Mouse (Mus musculus) olfactory bulb, adult 2 months (tissue): ENCODE measurements around the gene Ank3. TPM values are rescaled to one million over a fixed set of nuclear protein-coding genes. Genes with fewer than 3 reads are reported as not detected.

Source experiments
- H3K27ac ChIP-seq: fragments of 200-500 bp; 2 replicates; pipeline ENCODE4 v1.5.1; 2012; ENCODE audit warnings: low read depth, low read length; ENCODE audit not compliant: insufficient read depth
- H3K4me1 ChIP-seq: fragments of 200-500 bp; 2 replicates; pipeline ENCODE4 v1.6.1; 2012; ENCODE audit warnings: low read length; ENCODE audit not compliant: control insufficient read depth, insufficient read depth
- H3K4me3 ChIP-seq: fragments of 200-500 bp; 2 replicates; pipeline ENCODE4 v1.5.1; 2012; ENCODE audit warnings: mild to moderate bottlenecking, low read depth, low read length, moderate library complexity; ENCODE audit not compliant: insufficient read depth
- CTCF ChIP-seq: fragments of 200-500 bp; IDR thresholded peaks from 2 replicates; pipeline ENCODE4 v1.5.1; 2012; ENCODE audit warnings: low read depth, mild to moderate bottlenecking, low read length, moderate library complexity; ENCODE audit not compliant: insufficient read depth
- POLR2A ChIP-seq: fragments of 200-500 bp; IDR thresholded peaks from 2 replicates; pipeline ENCODE4 v1.6.1; 2012; ENCODE audit warnings: mild to moderate bottlenecking, low read depth, low read length, moderate library complexity; ENCODE audit not compliant: insufficient read depth
- WGBS: fragments of 180-500 bp; shearing (Covaris S2); methylation state at CpG from one replicate; pipeline ENCODE4 v1.1.7; 2018; 5-methylcytosine and 5-hydroxymethylcytosine counted together
- polyA plus RNA-seq: library from polyadenylated mRNA; stranded (reverse); fragments of >200 nt; gene quantifications from 2 replicates; pipeline ENCODE4 v1.2.4, GENCODE M21; 2012; ENCODE audit warnings: low replicate concordance; ENCODE audit not compliant: missing spikeins, insufficient read depth, insufficient read length

Ank3 gene
- polyA plus RNA-seq, 1 experiment: 212 TPM

DNA sequence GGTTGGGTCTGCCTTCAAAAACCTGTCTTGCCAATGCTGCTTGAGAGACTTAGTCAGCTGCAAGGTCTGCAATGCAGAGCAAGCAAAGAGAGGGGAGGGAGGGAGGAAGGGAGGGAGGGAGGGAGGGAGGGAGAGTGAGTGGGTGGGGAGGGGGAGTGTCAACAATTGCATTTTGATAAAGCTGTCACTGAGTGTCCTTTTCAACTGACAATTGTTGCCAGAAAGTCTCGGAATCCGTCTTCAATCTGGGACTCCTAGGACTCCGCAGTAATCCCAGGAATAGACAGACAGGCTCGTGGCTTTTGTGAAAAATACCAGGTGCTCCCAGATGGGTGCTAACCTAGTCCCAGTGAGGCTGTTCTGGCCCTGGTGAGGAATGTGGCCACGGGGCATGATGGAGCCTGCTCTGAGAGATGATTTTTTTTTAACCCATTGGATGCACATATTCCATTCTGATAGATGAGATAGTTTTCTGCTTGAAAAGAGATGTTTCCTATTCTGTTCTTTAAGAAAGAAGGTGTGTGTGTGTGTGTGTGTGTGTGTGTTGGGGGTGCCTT is 254.6 kb downstream of the Ank3 start:
- no peak overlapping the region for H3K27ac ChIP-seq
- H3K4me1 ChIP-seq: peaks cover 14% of the 10 kb centered on the region
- no peak overlapping the region for H3K4me3 ChIP-seq
- 42% methylated on average over 5 of the region's 5 CpGs for WGBS
- no peak for TF ChIP-seq POLR2A
- no peak for TF ChIP-seq CTCF

DNA sequence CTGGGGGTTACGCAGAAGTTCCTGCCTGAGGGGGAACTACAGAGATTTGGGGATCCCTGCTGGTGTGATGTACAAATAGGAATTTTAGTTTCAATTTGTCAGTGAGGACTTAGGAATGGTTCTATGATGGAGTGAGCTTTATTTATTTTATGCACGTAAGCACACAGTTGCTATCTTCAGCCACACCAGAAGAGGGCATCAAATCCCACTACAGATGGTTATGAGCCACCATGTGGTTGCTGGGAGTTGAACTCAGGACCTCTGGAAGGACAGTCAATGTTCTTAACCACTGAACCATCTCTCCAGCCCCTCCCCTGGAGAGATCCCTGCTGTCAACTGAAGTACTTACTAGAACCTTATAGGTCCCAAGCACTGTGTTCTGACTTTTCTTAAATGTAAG is 255.6 kb downstream of the Ank3 start:
- Histone ChIP-seq H3K4me3 (no peak overlapping the region), H3K27ac (no peak overlapping the region), H3K4me1 (peaks cover 20% of the 10 kb centered on the region)
- TF ChIP-seq CTCF: no peak
- no peak for TF ChIP-seq POLR2A
- WGBS: 93% methylated on average over 2 of the region's 2 CpGs

DNA sequence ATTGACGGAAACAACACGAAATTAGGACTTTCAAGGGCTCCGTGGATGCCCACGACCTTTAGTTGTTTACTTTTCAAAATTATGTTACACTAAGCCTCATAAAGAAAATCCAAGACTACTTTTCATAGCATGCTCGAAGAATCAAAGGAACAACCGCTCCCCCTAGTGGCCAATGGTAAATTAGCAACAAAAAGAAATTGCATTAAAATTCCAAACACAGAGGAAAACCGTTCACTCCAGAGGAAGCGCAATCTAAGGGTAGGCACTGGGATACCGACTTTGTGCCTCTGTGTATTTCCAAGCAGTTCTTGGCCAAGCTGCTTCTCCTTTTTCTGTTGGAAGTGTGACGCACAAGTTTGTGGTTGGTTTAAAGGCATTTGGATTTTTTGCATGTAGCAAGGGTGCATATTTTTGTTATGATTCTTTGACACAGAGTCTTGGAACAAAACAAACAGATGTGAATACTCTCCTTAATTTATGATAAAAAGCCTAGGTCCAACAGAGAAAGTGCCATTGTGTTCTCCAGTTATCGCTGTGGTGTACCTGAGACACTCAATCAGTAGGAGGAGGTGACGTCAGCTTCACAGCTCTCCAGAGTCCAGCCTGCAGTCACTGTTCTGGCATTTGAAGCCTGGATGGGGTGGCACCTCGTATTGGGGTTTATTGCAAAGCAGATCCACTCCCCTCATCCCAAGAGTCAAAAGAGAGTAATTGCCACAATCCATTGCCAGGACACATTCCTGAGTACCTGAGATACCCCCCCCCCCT is 256.5 kb downstream of the Ank3 start:
- Histone ChIP-seq H3K4me1 (peaks cover 20% of the 10 kb centered on the region), H3K4me3 (no peak overlapping the region), H3K27ac (no peak overlapping the region)
- WGBS: 14% methylated on average over 13 of the region's 13 CpGs
- TF ChIP-seq CTCF (no peak), POLR2A (no peak)

DNA sequence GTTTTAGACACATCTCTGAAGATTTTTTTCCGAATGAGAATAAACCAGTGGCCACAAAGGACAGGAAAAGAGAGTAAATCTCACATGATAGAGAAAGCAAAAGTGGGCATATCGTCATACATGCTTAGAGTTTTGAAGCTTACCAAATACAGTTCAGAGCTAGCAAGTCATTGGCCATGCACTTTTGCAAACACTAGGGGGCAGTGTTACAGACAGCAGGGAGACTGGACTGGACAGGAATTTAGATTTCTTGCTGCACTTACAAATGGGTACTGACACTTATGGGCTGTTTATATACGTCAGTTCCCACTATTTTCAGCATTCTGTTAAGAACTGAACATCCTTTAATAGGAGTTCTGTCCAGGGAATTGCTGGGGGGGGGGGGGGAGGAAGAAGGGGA is 257.7 kb downstream of the Ank3 start:
- 7% methylated on average over 3 of the region's 3 CpGs for WGBS
- Histone ChIP-seq H3K4me3 (no peak overlapping the region), H3K27ac (no peak overlapping the region), H3K4me1 (peaks cover 20% of the 10 kb centered on the region)
- TF ChIP-seq POLR2A (no peak), CTCF (no peak)

DNA sequence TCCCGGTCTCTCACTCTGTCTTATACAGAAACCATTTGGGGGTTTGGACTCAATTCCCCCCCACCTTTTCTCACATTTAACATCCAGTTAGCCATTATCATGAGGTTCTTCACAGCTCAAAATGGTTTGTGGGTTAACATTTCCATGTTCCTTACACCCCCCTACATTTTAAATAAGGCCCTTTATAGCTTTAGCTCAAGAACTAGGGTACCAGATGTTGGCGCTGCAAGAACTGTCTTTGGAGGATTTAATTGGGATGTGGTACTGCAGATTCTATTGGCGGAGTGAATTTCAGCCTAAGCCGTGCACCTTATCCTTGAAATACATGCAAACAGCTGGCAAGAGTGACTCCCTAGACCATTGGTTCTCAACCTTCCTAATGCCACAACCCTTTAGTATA is 261.2 kb downstream of the Ank3 start:
- Histone ChIP-seq H3K4me3 (no peak overlapping the region), H3K27ac (no peak overlapping the region), H3K4me1 (peaks cover 14% of the 10 kb centered on the region)
- WGBS: 73% methylated on average over 4 of the region's 4 CpGs
- no peak for TF ChIP-seq CTCF
- TF ChIP-seq POLR2A: no peak

DNA sequence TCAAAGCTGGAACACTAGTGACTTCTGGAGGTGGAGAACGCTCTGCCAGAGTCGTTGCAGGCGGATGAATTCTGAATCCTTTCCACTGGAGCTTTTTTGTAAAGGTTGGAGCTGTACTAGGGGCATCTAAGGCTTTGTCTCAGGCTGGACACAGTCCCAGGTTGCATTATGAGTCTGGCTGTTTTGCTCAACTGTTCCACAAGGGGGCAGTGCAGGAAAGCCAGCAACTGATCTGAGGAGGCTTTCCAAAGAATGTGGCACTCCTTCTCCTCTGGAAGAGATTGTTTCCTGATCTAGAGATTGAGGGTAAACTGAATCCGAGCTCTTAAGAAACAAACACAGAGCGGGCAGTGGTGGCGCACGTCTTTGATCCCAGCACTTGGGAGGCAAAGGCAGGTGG is 263.8 kb downstream of the Ank3 start:
- 5% methylated on average over 7 of the region's 7 CpGs for WGBS
- H3K4me3 ChIP-seq: no peak overlapping the region
- no peak overlapping the region for H3K27ac ChIP-seq
- no peak for TF ChIP-seq POLR2A
- TF ChIP-seq CTCF: peak; percentile 26; the same call in 1 of the 2 replicates
- peaks cover 12% of the 10 kb centered on the region for H3K4me1 ChIP-seq

DNA sequence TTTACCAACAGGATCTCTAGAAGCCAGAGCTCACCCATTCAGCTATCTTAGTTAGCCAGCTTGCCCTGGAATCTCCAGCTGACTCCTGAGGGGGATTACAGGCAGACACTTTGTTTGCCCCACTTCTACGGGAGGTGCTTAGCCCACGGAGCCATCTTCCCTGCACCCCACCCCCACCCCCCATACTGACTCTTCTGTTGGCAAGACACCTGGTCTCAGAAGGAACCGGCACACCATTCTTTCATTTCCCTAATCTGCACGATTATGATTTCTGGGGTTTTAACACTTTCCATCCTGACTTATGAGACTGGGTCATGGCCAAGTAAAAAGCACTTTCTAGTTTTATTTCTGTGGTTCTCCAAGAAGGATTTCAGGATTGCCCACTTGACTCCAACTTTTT is 268.9 kb downstream of the Ank3 start:
- TF ChIP-seq POLR2A: no peak
- TF ChIP-seq CTCF: no peak
- no peak overlapping the region for H3K4me3 ChIP-seq
- no peaks in the 10 kb centered on the region; the same call in 1 of the 2 replicates for H3K4me1 ChIP-seq
- WGBS: 80% methylated on average over 4 of the region's 4 CpGs
- H3K27ac ChIP-seq: no peak overlapping the region

DNA sequence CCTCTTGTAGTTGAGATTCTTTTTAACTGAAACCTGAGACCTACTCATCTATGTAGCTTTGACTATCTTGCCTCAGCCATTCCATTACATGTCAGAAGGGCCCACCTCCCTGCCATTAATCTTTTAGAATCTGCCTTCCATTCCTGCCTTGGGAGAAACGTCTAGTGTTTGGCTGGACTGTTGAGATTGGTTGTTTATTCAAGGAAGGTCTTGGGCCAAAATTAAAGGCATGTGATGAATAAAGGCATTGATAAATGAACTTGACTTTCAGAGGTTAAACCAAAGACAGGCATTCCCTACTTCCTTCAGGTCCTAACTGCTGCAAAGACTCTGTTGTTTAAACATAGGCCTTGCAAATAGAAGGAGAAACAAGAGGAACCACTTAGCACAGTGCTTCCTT is 271.9 kb downstream of the Ank3 start:
- Histone ChIP-seq H3K4me3 (no peak overlapping the region), H3K4me1 (no peaks in the 10 kb centered on the region), H3K27ac (no peak overlapping the region)
- no peak for TF ChIP-seq CTCF
- no peak for TF ChIP-seq POLR2A
- WGBS: 63% methylated on average over 1 of the region's 1 CpGs

DNA sequence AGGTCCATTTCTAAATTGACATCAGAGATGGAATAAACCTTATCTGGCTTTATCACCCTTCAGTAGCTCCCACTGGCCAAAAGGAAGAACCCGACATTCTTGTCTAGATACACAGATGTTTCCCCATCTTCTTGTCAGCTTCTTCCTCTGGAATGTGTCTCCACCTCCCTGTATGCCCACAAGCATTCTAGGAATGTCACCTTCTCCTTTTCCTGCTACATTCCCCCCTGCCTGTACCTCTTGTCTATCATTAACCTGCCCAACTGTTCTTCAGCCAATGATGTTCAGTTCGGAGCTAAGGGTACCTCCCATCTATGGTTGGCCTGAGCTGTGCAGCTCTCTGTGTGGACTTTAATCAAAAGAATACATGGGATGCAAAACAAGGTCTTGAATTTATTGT is 272.4 kb downstream of the Ank3 start:
- 93% methylated on average over 2 of the region's 2 CpGs for WGBS
- H3K4me1 ChIP-seq: no peaks in the 10 kb centered on the region
- no peak overlapping the region for H3K27ac ChIP-seq
- TF ChIP-seq CTCF (no peak), POLR2A (no peak)
- no peak overlapping the region for H3K4me3 ChIP-seq

DNA sequence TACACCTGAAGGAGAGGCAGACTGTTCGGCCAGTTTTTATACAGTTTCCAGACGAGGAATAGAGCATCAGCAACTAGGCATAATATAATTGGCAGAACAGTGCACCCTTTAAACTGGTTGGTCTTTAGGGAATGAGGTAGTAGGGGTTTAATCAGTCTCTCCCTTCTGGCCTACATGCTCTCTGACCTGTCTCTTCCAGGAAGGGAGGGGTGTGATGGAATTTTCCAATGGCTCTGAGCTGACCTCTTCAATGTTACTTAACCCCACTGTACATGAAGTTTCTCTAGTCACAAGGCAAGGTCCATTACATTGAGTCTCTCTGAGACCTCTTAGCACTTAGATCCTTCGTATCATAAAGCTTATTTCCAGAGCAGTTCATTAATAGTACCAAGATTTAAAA is 272.9 kb downstream of the Ank3 start:
- WGBS: 90% methylated on average over 3 of the region's 3 CpGs
- TF ChIP-seq CTCF (no peak), POLR2A (no peak)
- Histone ChIP-seq H3K4me3 (no peak overlapping the region), H3K4me1 (no peaks in the 10 kb centered on the region), H3K27ac (no peak overlapping the region)

DNA sequence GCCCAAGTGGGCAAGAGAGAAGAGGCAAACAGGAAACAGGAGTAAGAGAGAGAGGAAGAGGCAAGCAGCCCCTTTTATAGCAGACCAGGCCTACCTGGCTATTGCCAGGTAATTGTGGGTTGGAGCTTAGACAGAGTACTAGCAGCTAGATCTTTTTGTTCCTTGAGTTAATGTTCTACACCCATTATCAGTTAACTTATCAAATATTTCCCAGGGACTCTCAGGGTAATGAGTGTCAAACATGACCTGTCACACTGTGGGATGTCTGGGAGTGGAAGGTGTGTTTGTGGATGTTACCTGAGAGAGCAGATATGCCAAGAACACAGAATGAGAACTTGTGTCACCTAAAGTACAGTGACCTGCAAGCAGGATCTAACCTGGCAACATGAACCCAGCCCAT is 274.0 kb downstream of the Ank3 start:
- H3K4me3 ChIP-seq: no peak overlapping the region
- TF ChIP-seq POLR2A (no peak), CTCF (no peak)
- H3K27ac ChIP-seq: no peak overlapping the region
- H3K4me1 ChIP-seq: no peaks in the 10 kb centered on the region
